Mouse (Mus musculus): ENCODE measurements around the gene Pkd1l2.

The Pkd1l2 gene

DNA sequence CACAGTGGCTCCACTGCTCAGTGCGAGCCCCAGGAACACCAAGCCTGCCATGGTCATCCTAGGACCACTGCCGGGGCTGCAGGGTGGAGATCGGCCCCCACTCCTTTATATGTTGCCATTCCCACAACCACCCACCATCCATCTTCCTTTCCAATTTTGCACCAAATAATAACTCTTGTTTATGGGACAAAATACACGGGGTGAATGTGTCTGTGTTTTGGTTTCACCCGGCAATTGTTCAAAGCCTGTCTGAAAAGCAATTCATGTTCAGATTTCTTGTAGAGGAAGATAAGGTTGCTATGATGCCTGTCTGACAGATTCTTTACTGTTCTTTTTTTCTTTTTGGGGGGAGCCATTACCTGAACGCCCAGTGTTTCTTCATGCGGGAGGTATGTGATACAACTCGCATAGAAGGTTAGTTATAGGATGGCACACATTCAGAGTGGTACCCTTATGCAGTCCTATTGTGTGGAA is at the start of gene Pkd1l2:
Pkd1l2 (minus strand) TSS at position 51 of the 474 bp plus-strand sequence.
- no peak for DNase-seq (ENCODE audit: low read depth, low spot score)

DNA sequence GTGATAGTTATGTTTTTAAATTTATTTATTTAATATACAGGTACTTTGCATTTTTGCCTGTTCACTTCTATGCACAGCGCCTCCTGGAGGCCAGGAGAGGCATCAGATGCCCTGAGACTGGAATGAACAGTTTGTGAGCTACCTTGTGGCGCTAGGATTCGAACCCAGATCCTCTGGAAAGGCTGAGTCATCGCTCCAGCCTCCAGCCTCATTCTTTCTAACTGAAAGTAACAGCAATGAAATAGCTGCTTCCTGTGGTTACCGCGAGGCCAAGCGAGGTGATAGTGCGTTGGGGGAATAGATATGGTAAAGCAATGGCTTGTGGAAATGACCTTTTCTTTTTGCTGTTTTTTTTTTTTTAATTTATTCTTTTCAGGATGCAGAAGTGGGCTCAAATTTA is 44.8 kb upstream of the Pkd1l2 start:
- DNase-seq (ENCODE audit: low read depth, low spot score) = no peak

DNA sequence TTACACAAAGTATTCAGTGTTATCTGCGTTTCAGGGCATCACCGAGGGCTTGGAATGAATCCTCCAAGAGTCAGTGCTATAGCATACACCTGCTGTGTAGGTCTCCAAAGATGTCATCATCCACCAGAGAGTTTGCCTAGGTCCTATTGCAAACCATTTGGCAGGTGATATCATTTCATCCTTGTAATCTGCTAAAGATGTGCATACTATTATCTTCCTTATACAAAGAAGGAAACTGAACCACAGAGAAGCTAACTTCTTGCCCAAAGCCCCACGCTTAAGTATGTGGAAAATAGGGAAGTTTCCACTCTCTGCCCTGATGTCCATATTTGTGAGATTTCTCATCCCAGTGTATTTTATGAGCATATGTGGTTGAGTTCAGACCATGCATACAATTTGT is 44.2 kb upstream of the Pkd1l2 start:
- DNase-seq (ENCODE audit: low read depth, low spot score) = no peak

DNA sequence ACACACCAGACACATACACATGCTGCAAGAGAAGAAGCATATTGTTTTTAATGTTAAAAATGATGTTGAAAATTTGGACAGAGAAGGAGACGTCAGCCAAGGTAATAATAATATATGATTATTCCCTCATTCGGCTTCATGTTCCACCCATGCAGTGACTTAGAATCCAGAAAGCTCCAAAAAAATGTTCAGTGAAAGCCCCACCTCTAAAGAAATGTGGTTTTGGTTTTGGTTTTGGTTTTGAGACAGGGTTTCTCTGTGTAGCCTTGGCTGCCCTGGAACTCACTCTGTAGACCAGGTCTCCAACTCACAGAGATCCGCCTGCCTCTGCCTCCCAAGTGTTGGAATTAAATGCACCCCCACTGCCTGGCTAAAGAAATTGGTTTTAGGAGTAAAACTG is 43.6 kb upstream of the Pkd1l2 start:
- no peak for DNase-seq (ENCODE audit: low read depth, low spot score)

DNA sequence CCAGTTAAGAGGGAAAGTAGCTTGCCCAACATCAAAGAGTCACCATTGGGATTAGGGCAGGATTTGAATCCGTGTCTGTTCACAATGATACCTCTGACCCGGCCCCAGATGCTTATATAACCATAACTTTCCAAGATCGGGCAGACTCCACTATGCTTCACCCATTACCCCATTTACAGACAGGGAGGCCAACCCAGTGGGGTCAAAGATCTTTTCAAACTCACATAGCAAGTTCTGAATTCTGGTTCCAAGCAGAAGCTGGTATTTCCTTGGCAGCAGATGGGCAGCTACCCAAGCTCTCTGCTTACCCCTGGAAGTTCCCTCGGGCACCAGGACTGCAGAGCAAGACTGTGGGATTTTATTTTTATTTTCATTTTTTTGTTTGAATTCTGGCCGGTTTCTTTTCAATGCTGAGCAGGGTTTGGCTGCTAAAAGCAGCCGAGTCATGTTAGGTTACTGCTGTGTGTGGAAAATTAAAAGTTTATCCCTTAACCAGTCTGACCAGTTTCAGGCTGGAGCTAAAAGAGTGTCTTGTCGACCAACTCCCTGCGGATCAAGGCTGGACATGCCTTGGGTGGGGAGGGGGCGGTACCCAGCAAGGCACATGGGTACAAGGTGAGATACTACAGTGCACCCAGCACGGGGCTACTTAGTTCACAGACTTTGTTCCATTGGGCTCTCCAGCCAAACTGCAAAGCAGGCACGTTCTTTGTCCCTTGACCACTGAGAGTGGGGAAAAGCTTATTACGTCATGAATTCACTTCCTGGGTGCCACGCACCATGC is 41.8 kb upstream of the Pkd1l2 start:
- DNase-seq (ENCODE audit: low read depth, low spot score) = no peak

DNA sequence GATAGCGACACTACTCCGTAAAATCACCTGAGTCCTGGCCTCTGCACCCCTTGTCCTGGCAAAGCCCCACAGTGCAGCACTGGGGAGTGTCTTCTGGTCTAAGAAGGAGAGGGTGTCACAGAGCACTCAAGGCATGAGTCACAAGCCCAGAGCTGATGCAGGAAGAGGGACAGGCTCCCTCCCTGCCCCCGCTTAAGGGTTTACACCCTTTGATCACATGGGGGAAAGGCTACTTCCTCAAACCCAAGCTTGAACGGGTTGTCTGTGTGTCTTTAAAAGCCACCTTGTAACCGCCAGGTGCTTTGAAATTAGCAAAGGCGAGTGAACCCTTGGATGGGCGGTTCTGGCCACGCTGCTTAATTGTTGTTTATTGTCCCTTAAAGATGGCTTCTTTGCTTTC is 39.0 kb upstream of the Pkd1l2 start:
- no peak for DNase-seq (ENCODE audit: low read depth, low spot score)

DNA sequence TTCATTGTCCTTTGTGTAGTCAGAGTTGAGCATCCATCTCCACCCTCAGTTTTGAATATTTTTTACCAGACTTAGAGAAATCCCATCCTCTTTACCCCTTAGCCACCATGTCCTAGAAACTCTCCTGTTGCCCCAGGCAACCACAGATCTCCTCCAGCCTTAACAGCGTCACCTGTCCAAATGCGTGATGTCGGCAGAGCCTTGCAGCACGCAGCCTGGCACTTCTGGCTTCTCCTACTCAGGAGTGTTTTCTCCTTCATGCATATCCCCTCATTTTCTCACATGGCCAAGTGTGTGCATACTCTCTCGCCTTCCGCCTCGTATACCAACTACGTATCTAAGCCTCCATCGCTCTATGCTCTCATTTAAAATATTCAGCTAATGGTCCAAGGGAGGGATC is 36.2 kb upstream of the Pkd1l2 start:
- no peak for DNase-seq (ENCODE audit: low read depth, low spot score)

DNA sequence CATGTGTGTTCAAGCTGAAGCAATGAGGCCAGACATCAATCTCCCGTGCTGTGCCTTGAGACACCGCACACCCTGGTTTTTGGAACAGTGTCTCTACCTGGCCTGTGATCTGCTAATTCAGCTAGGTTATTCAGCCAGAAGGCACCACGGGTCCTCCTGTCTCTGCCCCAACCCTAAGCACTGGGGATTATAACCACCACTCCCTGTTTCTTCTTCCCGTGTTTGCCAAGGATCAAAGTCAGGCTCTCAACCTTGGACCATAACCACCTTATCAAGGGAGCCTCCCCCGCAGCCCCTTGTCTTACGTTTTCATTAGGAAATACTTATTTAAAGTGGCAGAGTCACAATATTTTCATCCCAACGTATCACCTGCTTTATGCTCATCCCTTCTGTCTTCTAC is 34.3 kb upstream of the Pkd1l2 start:
- DNase-seq (ENCODE audit: low read depth, low spot score) = no peak

DNA sequence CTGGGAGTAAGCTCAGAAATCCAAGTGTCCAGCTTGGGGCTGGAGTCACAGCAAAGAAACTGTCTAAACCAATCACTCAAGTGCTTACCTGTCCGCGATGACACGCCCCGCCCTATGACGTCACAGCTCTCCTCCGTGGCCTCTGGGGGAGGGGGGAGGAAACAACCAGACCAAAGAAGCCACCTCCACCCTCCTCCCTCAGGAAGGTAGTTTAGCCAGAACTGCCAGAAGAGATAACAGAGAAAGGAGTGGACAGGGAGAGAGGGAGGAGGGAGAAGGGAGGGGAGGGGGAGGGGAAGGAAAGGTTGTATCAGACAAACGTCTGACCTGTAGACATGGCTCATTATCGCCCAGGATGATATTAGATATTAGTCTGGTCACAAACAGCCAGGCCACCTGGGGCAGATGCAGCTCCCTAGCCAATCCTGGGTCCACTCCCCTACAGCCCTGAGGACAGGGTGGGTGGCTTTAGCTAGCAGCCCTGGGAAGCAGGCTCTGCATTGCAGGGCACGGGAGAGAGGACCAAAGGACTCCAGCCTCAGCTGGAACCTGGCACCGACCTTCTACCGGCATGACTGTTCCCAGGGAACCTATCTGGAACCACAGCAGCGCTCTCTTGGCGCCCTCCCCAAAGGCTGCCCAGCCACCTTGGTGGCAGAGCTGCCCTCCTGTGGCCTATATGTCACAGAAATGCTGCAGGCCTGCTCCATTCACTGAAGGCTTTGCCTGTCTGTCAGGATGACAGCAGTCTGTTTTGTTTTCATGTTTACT is 33.6 kb upstream of the Pkd1l2 start:
- no peak for DNase-seq (ENCODE audit: low read depth, low spot score)

DNA sequence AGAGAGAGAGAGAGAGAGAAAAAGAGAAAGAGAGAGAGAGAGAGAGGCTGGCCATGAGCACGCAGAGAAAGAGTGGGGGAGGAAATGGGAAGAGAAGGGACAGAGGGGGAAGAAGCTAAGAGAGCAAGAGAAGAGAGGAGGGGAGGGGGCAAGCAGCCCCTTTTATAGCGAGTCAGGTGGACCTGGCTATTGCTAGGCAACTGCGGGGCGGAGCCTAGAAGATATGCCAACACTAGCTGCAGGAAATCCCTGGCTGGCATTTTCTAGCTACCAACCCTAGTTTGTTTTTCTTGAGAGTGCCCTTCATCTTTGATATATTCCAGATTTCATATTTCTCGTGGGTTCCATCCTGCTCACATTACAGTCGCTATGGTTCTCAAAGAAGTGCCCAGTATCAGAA is 32.8 kb upstream of the Pkd1l2 start:
- DNase-seq (ENCODE audit: low read depth, low spot score) = no peak

DNA sequence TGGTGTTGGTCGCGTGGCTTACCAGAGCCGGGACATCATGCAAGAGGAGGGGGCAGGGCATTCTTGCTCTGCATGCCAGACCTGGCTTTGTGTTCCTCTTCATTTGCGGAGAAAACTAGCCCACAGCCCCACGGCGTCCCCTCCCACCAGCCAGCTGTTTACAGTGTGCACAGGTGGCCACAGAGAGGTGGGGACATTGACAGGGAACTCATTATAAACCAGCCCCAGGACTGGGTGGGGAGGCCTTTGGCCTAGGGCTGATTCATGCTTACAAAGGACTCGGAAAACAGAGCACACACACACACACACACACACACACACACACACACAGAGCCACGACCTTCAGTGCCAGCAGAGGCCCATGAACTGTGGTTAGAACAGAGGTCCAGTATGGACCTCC is 30.0 kb upstream of the Pkd1l2 start:
- DNase-seq (ENCODE audit: low read depth, low spot score) = no peak

DNA sequence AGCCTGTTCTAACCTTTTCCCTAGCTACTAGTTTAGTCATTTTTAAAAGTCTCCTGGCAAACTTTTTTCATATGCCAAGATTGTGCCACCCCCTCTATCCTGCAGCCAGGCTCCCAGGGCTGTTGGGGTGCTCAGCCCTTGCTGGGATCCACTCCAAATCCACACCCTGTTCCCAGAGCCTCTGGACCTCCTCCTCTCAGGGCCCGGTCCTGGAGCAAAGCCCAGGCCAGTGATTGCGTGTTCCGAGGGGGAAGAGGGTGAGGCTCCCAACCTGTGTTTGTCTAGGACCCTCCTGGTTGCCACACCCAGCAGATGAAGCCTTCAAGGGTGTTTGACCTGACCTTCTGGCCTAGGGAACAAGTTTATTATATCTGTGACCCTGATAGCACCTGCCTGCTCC is 29.4 kb upstream of the Pkd1l2 start:
- DNase-seq (ENCODE audit: low read depth, low spot score) = no peak

DNA sequence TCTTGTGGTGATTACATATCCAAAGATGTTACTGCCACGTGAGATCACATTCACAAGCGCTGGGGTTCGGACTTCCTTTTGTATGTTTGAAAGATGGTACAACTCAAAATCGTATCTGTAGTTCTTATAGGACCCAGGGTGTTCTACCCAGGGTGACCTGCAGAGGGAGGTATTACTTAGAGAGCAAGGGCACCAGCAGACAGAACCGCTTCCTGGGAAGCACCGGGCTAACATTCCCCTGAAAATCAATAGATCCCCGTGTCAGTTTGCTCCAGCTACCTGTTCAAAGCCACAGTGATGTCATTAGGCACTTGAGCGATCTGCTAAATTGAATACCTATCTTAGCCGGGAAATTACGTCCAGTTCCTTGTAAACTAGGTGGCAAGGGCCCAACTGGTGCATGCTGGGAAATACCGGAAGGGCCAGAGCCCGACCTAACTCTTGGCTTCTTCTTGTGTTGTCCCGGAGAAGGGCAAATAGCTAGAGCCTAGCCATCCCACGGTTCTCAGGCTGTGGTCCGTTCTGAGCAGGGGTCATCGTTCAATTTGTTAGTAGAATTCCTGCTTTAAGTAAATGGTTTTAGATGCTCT is 27.6 kb upstream of the Pkd1l2 start:
- peak; percentile 43 for DNase-seq (ENCODE audit: low read depth, low spot score)

DNA sequence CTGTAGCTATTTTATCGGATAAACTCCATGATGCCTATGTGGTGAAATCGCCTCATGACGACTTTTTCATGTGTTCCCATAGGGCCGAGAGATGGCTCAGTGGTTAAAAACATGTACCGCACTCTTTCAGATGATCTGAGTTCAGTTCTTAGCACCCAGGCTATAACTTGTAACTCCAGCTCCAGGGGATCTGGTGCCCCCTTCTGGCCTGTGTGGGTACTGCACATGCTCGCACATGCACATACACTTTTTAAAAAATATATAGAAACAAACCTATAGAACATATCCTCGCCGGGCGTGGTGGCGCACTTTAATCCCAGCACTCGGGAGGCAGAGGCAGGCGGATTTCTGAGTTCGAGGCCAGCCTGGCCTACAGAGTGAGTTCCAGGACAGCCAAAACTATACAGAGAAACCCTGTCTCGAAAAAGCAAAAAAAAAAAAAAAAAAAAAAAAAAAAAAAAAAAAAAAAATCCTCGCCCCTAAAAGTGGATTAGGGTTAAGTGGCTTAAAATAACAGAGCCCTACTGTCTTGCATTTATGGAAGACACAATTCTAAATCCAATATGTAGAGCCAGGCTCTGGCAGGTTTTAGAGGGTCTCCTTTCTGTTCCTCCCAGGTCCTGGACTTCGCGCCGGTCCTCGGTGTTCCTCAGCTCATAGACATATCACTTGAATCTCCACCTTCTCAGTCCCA is 26.9 kb upstream of the Pkd1l2 start:
- DNase-seq (ENCODE audit: low read depth, low spot score) = no peak

DNA sequence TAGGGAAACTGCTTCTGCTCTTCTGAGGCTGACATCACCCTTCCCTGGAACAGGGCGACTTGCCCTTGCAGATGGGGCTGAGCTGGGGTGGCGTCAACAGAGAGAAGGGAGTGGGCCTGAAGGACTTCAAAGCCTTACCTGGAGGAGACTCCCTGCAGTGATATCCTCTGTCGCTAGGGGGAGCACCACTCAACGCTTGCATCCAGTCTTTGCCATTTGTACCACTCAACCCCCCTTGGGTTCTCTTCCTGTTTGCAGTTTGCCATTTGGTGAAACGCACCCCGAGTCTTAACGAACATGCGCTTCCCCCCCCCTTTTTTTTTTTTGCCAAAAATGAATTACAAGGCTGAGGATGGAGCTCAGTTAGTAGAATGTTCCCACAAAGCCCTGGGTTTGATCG is 25.3 kb upstream of the Pkd1l2 start:
- peak; percentile 81 for DNase-seq (ENCODE audit: low read depth, low spot score)

DNA sequence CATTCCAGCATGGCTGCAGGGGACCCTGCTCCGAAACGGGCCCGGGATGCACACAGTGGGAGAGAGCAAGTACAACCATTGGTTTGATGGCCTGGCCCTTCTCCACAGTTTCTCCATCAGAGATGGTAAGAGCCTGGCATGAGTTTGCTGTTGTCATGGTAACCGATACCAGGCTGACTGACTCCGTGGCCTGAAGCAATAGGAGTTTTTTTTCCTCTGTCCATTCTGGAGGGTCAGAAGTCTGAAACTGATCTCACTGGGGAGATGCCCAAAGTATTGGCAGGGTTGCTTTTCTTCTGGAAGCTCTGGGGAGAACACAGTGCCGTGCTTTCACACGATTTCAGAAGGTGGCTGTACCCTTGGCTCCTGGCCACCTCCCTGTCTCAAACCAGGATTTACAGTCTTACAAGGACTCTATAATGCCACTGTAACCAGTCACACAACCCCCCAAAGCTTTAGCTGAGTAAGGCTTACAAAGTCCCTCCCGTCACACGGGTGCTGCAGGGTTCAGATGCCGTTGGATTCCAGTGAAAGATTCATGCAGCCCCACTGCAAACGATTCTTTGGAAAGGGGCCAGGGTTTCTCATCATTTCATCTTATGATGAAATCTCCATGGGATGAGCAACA is 15.4 kb upstream of the Pkd1l2 start:
- DNase-seq (ENCODE audit: low read depth, low spot score) = no peak

DNA sequence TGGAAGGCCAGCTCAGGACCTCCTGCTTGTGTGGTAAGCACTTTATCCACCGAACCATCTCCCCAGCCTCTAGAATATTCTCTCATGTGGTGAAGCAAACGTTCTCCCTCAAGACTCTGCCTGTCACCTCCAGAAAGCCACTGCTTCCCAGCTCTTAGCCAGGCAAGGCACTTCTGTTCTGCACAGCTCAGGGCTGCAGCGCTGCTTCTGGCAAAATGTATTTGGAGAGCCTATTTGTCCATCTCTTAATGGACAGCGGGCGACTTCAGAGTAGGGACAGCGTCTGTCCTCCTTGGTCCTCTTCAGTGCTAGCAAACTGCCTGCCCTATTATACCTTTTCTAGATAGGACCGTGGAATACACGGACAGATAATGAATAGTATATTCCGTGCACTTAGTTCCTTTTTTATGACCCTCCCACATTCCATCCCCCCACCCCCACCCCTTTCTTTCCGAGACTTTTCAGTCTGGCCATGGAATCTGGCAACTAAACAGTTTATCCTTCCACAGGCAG is 14.9 kb upstream of the Pkd1l2 start:
- DNase-seq (ENCODE audit: low read depth, low spot score) = no peak

DNA sequence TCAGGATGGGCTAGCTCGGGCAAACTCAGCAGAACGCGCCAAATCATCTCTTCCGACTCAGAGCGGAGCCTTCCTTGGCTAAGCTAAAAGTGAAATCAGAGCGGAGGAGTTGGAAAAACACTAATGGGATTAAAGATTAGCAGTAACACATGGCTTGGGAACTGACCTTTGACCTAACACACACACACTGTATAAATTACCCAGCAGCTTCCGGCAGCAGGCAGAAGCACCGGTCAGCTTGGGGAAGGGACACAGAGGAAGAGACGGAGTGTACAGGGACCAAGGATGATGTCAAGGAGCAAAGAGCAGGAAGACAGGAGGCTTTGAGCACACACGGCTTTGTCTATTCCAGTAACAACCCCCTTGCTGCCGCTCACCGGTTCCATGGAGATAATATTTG is 13.4 kb upstream of the Pkd1l2 start, which contains the start of gene Bco1:
Bco1 (plus strand) TSS at position 208 of the 400 bp plus-strand sequence.
- no peak for DNase-seq (ENCODE audit: low read depth, low spot score)

DNA sequence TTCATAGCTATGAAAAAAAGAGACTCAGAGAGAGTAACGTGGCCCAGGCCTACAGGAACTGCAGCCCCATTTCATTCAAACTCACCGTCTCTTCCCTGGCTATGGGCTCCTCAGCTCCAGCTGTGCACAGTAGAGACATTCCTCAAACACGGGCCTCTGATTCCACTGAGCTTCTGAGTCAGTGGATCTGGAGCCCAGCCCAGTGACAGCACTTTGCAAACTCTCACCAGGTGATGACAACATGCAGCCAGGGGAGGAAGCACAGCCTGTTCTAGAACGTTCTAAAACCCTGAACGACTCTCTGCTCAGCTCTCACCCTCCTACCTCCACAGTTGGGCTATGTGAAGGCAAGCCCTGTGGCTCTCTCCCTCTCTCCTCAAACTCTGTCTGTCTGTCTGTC is 11.8 kb upstream of the Pkd1l2 start:
- no peak for DNase-seq (ENCODE audit: low read depth, low spot score)

DNA sequence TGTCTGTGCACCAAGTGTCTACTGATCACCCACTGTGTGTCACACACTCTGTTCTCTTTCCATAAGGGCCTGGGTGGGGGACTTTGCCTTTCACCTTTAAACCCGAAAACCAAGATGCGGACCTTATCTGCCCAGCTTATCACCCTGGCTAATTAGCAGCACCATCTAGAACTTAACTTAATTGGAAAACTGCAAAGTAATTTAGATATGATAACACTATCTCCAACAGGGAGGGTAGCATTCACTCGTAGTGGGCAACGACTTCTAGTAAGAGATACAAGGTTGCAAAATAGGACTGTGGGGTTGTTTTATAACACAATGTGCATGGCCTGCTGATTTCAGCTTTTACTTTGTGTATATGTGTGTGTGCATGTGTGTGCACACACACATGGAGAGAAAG is 7.6 kb upstream of the Pkd1l2 start:
- DNase-seq (ENCODE audit: low read depth, low spot score) = no peak

DNA sequence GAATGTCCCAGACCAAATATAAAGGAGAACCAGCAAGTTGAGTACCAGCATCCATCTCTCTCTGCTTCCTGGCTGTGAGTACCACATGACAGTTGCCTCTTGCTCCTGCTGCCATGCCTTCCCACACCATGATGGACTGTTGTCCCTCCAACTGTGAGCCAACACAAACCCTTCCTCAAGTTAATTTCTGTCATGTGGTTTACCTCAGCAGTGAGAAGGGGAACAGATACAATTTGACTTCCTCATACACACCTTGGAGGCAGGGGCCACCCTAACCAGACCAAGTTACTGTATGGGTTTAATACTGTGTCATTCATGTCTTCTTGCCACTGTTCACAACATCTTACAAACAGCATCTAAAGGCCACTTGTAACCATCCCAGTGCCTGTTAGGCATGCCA is 4.8 kb upstream of the Pkd1l2 start:
- no peak for DNase-seq (ENCODE audit: low read depth, low spot score)

All from forelimb bud, embryonic 11.5 days (tissue).